Mouse (Mus musculus): ENCODE measurements around the gene Usp34.

- TF ChIP-seq POLR2A (IDR thresholded peaks at IDR 0.05; ENCODE audit: extremely low read depth, insufficient read depth, low read length) = no peak
- TF ChIP-seq CTCF (IDR thresholded peaks at IDR 0.05; ENCODE audit: low read depth, low read length) = no peak
These were observed 190.6 kb downstream of the Usp34 start for GRCm38 (mm10) chr11:23497335-23497717.
